15 mouse cellular contexts compared by ENCODE assay signal in genomic region chr2:30787466-30787865, GRCm38 (mm10). TPM values are rescaled to one million over a fixed set of nuclear protein-coding genes. Genes with fewer than 3 reads are reported as not detected.
DNase-seq lines count a peak whose midpoint lies in the region; ATAC-seq lines count a peak whose summit lies in the region.
"Had no signal": no experiment of that assay in that cellular context is flagged by ENCODE, and none has a peak within 500 bp of the region (broad histone marks: within the 10 kb centered on the region; RNA-seq: fewer than 3 reads in every experiment).

No protein-coding gene starts in this region.

- H3K27me3 ChIP-seq in heart, embryonic 12.5 days (replicated peaks): no peaks in the 10 kb centered on the region
- no peaks in the 10 kb centered on the region for H3K27me3 ChIP-seq in lung, embryonic 16.5 days (ENCODE audit: control insufficient read depth, insufficient read depth, low read depth, low read length)
- no peaks in the 10 kb centered on the region for H3K27me3 ChIP-seq in intestine, embryonic 16.5 days (replicated peaks; ENCODE audit: control insufficient read depth, insufficient read depth, low read length)
- H3K27me3 ChIP-seq in neural tube, embryonic 13.5 days: no peaks in the 10 kb centered on the region
- H3K27me3 ChIP-seq: limb, embryonic 15.5 days had no signal

- H3K4me3 ChIP-seq in heart, embryonic 12.5 days: no peak overlapping the region
- no peak overlapping the region for H3K4me3 ChIP-seq in lung, embryonic 16.5 days (ENCODE audit: low read length)
- no peak overlapping the region for H3K4me3 ChIP-seq in intestine, embryonic 16.5 days (ENCODE audit: low read length)
- no peak overlapping the region for H3K4me3 ChIP-seq in neural tube, embryonic 13.5 days
- H3K4me3 ChIP-seq: limb, embryonic 15.5 days had no signal

- peaks cover 29% of the 10 kb centered on the region for H3K4me1 ChIP-seq in heart, embryonic 12.5 days (replicated peaks)
- H3K4me1 ChIP-seq in lung, embryonic 16.5 days (replicated peaks; ENCODE audit: control insufficient read depth, insufficient read depth, low read length): peaks cover 20% of the 10 kb centered on the region
- H3K4me1 ChIP-seq in intestine, embryonic 16.5 days (ENCODE audit: control insufficient read depth, insufficient read depth, low read length): peaks cover 18% of the 10 kb centered on the region
- H3K4me1 ChIP-seq in neural tube, embryonic 13.5 days (replicated peaks): peaks cover 42% of the 10 kb centered on the region

- 45% methylated on average over 4 of the region's 4 CpGs for WGBS in heart, embryonic 12.5 days
- WGBS in lung, embryonic 16.5 days: 40% methylated on average over 4 of the region's 4 CpGs
- WGBS in intestine, embryonic 16.5 days: 65% methylated on average over 4 of the region's 4 CpGs
- 53% methylated on average over 4 of the region's 4 CpGs for WGBS in neural tube, embryonic 13.5 days

- no peaks in the 10 kb centered on the region for H3K36me3 ChIP-seq in heart, embryonic 12.5 days
- no peaks in the 10 kb centered on the region for H3K36me3 ChIP-seq in lung, embryonic 16.5 days (ENCODE audit: control insufficient read depth, insufficient read depth, low read length)
- no peaks in the 10 kb centered on the region for H3K36me3 ChIP-seq in intestine, embryonic 16.5 days (ENCODE audit: control insufficient read depth, insufficient read depth, low read length)
- H3K36me3 ChIP-seq in neural tube, embryonic 13.5 days: no peaks in the 10 kb centered on the region
- H3K36me3 ChIP-seq: G1E; limb, embryonic 15.5 days had no signal

- H3K4me2 ChIP-seq in heart, embryonic 12.5 days: no peak overlapping the region
- H3K4me2 ChIP-seq in lung, embryonic 16.5 days (ENCODE audit: low read depth, low read length): no peak overlapping the region
- no peak overlapping the region for H3K4me2 ChIP-seq in intestine, embryonic 16.5 days (ENCODE audit: low read depth, low read length)
- no peak overlapping the region for H3K4me2 ChIP-seq in neural tube, embryonic 13.5 days
- H3K4me2 ChIP-seq: limb, embryonic 15.5 days had no signal

- peak overlapping the region; percentile 50 for H3K9ac ChIP-seq in heart, embryonic 12.5 days
- H3K9ac ChIP-seq in lung, embryonic 16.5 days (ENCODE audit: low read length): 0 out of 2 replicates have a peak overlapping the region, but pooled peaks have one; percentile 26
- peak overlapping the region; percentile 29 for H3K9ac ChIP-seq in intestine, embryonic 16.5 days (ENCODE audit: low read depth, low read length)
- peak overlapping the region; percentile 34 for H3K9ac ChIP-seq in neural tube, embryonic 13.5 days
- H3K9ac ChIP-seq: limb, embryonic 15.5 days had no signal

- DNase-seq in heart, adult 9 months (ENCODE audit: low spot score in 2 of 2): no peak
- DNase-seq in lung, postnatal 14 days: no peak
- DNase-seq in adrenal gland, postnatal 36 days: no peak
- DNase-seq in gastrocnemius, postnatal 4 days (ENCODE audit: low spot score in 2 of 2): no peak
- DNase-seq: cerebellum, adult 18-20 months; right cerebral cortex, adult 18-20 months; thymus, postnatal 14 days had no signal

- 0 out of 2 replicates have a peak overlapping the region, but pooled peaks have one; percentile 16 for H3K27ac ChIP-seq in heart, embryonic 12.5 days (ENCODE audit: poor library complexity, severe bottlenecking)
- H3K27ac ChIP-seq in lung, embryonic 16.5 days (ENCODE audit: low read length): peak overlapping the region; percentile 54
- no peak overlapping the region for H3K27ac ChIP-seq in intestine, embryonic 16.5 days (ENCODE audit: low read length)
- peak overlapping the region; percentile 59 for H3K27ac ChIP-seq in neural tube, embryonic 13.5 days (replicated peaks)
- H3K27ac ChIP-seq: limb, embryonic 15.5 days; macrophage had no signal

- no peaks in the 10 kb centered on the region for H3K9me3 ChIP-seq in heart, embryonic 12.5 days (replicated peaks)
- no peaks in the 10 kb centered on the region for H3K9me3 ChIP-seq in lung, embryonic 16.5 days (ENCODE audit: control insufficient read depth, low read length)
- no peaks in the 10 kb centered on the region for H3K9me3 ChIP-seq in intestine, embryonic 16.5 days (ENCODE audit: control insufficient read depth, low read length)
- no peaks in the 10 kb centered on the region for H3K9me3 ChIP-seq in neural tube, embryonic 13.5 days
- H3K9me3 ChIP-seq: G1E; limb, embryonic 15.5 days had no signal

- no peak for ATAC-seq in heart, embryonic 12.5 days (ENCODE audit: insufficient number of reproducible peaks, low FRiP score)
- ATAC-seq in lung, embryonic 16.5 days (ENCODE audit: low read depth): no peak
- no peak for ATAC-seq in intestine, embryonic 16.5 days
- ATAC-seq in neural tube, embryonic 13.5 days (ENCODE audit: low read depth): no peak
- ATAC-seq: activated CD4-positive, CD25-positive, alpha-beta regulatory T cell, adult 4 months had no signal

RNA-seq across cellular contexts. Expression of gene 1700001O22Rik, which starts 16.0 kb away (rescaled TPM):
- 1.0 and 2.2 TPM in 2 replicates for polyA plus RNA-seq in heart, embryonic 12.5 days (2016; fragmentation: Nextera tagmentation; extraction: Ambion mirVana)
- 3.7 and 4.2 TPM in 2 replicates for polyA plus RNA-seq in lung, embryonic 16.5 days (2015; fragmentation: Nextera tagmentation; extraction: Ambion mirVana)
- polyA plus RNA-seq in intestine, embryonic 16.5 days (2015; fragmentation: Nextera tagmentation; extraction: Ambion mirVana): 0.99 and 1.2 TPM in 2 replicates
- 0.91 and 1.3 TPM in 2 replicates for polyA plus RNA-seq in neural tube, embryonic 13.5 days (2015; fragmentation: Nextera tagmentation; extraction: Ambion mirVana)
- total RNA-seq in adrenal gland, postnatal 36 days (2021): 1 to 10 TPM in 1 of 2 experiments, under 1 TPM in 1; 0.99 to 2.8 TPM
- under 1 TPM; 0.69 to 0.88 TPM for total RNA-seq in gastrocnemius, postnatal 4 days (2021)
- polyA plus RNA-seq: G1E, macrophage had no signal

RNA-seq across cellular contexts. Expression of gene Ntmt1, which starts 20.2 kb away (rescaled TPM):
- polyA plus RNA-seq in heart, embryonic 12.5 days (2016; fragmentation: Nextera tagmentation; extraction: Ambion mirVana): 77.2 and 78.8 TPM in 2 replicates
- polyA plus RNA-seq in lung, embryonic 16.5 days (2015; fragmentation: Nextera tagmentation; extraction: Ambion mirVana): 76.4 and 76.6 TPM in 2 replicates
- 76.3 and 87.4 TPM in 2 replicates for polyA plus RNA-seq in intestine, embryonic 16.5 days (2015; fragmentation: Nextera tagmentation; extraction: Ambion mirVana)
- 101 and 107 TPM in 2 replicates for polyA plus RNA-seq in neural tube, embryonic 13.5 days (2015; fragmentation: Nextera tagmentation; extraction: Ambion mirVana)
- total RNA-seq in adrenal gland, postnatal 36 days (2021): 10 to 100 TPM; 49.6 to 52.2 TPM
- total RNA-seq in gastrocnemius, postnatal 4 days (2021): 10 to 100 TPM; 29.2 to 32.8 TPM

RNA-seq across cellular contexts. Expression of gene Asb6, which starts 42.7 kb away (rescaled TPM):
- polyA plus RNA-seq in heart, embryonic 12.5 days (2016; fragmentation: Nextera tagmentation; extraction: Ambion mirVana): 24.2 and 25.5 TPM in 2 replicates
- 32.7 and 33.5 TPM in 2 replicates for polyA plus RNA-seq in lung, embryonic 16.5 days (2015; fragmentation: Nextera tagmentation; extraction: Ambion mirVana)
- polyA plus RNA-seq in intestine, embryonic 16.5 days (2015; fragmentation: Nextera tagmentation; extraction: Ambion mirVana): 24.0 and 24.5 TPM in 2 replicates
- polyA plus RNA-seq in neural tube, embryonic 13.5 days (2015; fragmentation: Nextera tagmentation; extraction: Ambion mirVana): 38.2 and 39.8 TPM in 2 replicates
- total RNA-seq in adrenal gland, postnatal 36 days (2021): 10 to 100 TPM; 23.9 to 27.0 TPM
- 10 to 100 TPM; 13.4 to 18.9 TPM for total RNA-seq in gastrocnemius, postnatal 4 days (2021)

RNA-seq across cellular contexts. Expression of gene Prrx2, which starts 47.3 kb away (rescaled TPM):
- 58.8 and 63.9 TPM in 2 replicates for polyA plus RNA-seq in heart, embryonic 12.5 days (2016; fragmentation: Nextera tagmentation; extraction: Ambion mirVana)
- polyA plus RNA-seq in lung, embryonic 16.5 days (2015; fragmentation: Nextera tagmentation; extraction: Ambion mirVana): 7.2 and 9.4 TPM in 2 replicates
- 1.6 and 1.9 TPM in 2 replicates for polyA plus RNA-seq in intestine, embryonic 16.5 days (2015; fragmentation: Nextera tagmentation; extraction: Ambion mirVana)
- polyA plus RNA-seq in neural tube, embryonic 13.5 days (2015; fragmentation: Nextera tagmentation; extraction: Ambion mirVana): 1.7 and 4.9 TPM in 2 replicates
- 1 to 10 TPM in 1 of 2 experiments, under 1 TPM in 1; 0.46 to 2.2 TPM for total RNA-seq in adrenal gland, postnatal 36 days (2021)
- total RNA-seq in gastrocnemius, postnatal 4 days (2021): 10 to 100 TPM; 12.3 to 13.3 TPM
- total RNA-seq: G1E had no signal
- polyA plus RNA-seq: activated CD4-positive, CD25-positive, alpha-beta regulatory T cell, adult 4 months; G1E; macrophage had no signal
